Mouse (Mus musculus): Measurements from ENCODE around the gene Dmwd.

The Dmwd gene

DNA sequence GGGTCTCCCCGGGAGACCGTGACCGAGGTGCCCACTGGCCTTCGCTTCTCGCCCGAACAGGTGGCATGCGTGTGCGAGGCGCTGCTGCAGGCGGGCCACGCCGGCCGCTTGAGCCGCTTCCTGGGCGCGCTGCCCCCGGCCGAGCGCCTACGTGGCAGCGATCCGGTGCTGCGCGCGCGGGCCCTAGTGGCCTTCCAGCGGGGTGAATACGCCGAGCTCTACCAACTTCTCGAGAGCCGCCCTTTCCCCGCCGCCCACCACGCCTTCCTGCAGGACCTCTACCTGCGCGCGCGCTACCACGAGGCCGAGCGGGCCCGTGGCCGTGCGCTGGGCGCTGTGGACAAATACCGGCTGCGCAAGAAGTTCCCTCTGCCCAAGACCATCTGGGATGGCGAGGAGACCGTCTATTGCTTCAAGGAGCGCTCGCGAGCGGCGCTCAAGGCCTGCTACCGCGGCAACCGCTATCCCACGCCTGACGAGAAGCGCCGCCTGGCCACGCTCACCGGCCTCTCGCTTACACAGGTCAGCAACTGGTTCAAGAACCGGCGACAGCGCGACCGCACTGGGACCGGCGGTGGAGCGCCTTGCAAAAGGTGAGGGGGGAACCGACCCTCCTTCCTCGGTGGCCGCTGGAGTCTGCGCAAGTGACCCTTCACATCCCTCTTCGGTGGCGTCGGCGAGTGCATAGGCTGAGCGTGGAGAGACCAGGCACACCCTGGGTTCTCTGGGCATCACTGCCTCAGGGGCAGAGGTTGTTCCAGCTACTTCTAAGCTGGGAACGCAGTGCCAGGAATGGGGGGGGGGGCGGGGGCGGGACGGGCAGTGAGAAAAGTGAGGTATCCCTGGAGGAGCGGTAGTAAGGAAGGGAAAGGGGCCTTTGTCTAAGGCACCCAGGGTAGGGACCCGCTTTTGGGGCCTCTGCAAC, 19.1 kb downstream of the Dmwd start:
- in situ Hi-C loops (cut with MboI) = no loop called here

DNA sequence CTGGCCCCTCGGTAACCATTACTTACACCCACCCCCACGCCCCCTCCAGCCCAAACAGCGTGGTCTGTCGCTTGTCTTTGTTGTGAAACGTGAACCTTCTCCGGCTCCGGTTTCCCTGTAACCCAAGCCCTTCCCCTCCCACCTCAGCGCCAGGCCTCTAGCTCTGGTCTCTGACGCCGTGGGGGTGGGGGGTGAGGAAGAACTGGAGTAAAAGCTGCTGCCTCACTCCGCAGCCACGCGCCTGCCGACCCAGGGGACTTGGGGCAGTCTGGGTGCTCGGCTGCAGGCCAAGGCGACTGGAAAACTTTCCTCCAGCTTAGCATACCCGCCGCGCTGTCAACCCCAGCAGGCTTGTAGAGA, 19.7 kb downstream of the Dmwd start:
- in situ Hi-C loops (cut with MboI) = no loop called here

GRCm38 (mm10) chr7:19096421-19096976, 20.5 kb downstream of the Dmwd start:
- in situ Hi-C loops (cut with MboI) = no loop called here

- in situ Hi-C loops (cut with MboI) = no loop called here
Measured at GRCm38 (mm10) chr7:19097217-19097616, 21.2 kb downstream of the Dmwd start.

DNA sequence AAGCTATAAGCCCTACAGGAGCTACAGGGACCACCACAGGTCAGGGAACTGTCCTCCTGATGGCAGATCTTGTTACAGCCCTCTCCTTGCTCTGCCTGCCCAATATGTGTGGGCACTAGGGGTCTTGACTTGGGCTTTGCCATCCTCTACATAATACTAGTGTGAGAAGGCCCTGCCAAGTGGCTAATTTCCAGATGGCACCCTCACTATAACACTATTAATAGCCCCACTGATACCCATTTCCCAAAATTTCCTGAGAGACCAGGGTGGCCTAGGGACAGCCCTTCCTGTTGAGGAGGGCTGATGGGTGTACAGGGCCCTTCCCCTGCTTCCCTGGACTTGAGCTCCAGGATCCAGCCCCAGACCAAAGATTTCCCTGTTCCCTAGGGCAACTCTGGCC, 21.8 kb downstream of the Dmwd start:
- in situ Hi-C loops (cut with MboI) = no loop called here

DNA sequence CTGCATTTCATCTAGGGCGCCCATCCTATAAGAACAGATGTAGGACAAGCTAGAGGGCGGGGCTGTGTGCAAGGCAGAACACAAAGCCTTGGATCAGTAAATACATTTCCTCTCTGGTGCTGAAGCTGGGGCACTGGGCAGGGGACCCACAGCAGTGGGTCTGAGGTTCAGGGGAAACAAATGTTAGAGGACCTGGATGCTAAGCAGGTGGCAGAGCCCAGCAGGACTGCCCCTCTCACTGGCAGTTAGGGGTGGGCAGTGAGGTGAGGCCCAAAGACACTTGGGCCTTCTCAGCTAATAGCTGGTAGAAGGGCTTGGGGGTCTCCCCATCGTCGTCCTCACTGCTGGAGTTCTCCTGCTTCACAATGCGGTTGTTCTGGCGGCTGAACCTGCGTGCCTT, 22.8 kb downstream of the Dmwd start:
- in situ Hi-C loops (cut with MboI) = no loop called here

DNA sequence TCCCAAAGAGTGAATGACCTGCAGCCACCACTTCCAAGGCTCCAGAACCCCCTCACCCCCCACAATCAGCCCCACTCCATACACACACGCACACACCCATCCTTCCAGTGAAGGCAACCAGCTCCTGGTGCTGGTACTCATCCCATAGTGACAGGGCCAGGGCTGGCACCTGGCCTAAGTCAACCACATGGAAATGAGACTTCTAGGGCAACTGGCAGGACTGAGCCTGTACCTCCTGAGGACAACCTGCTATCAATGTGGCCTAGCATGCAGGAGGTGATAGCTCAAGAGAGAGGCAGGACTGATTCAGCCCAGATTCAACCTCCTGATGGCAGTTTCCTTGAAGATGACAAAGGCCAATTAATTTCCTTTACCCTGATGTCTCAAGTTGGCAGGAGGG, 24.3 kb downstream of the Dmwd start:
- in situ Hi-C loops (cut with MboI) = no loop called here

DNA sequence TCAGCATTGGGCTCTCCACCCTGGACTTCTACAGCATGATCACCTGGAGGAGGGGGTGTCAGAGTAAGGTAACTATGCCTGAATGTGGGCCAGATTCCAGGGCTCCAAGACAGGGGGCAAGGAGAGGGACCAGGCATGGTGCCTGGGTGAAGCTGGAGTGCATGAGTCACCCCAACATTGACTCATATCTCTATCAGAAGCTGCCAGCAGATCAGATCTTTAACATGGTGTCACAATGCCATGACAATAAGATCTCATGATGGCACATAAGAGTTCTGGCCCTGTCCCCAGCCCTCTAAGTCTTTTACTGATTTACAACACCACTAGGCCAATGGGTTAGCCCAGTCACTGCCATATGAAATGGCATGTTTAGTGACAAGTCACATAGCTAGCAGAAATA, 27.7 kb downstream of the Dmwd start:
- in situ Hi-C loops (cut with MboI) = no loop called here

GRCm38 (mm10) chr7:19104486-19104885, 28.5 kb downstream of the Dmwd start:
- in situ Hi-C loops (cut with MboI) = no loop called here

DNA sequence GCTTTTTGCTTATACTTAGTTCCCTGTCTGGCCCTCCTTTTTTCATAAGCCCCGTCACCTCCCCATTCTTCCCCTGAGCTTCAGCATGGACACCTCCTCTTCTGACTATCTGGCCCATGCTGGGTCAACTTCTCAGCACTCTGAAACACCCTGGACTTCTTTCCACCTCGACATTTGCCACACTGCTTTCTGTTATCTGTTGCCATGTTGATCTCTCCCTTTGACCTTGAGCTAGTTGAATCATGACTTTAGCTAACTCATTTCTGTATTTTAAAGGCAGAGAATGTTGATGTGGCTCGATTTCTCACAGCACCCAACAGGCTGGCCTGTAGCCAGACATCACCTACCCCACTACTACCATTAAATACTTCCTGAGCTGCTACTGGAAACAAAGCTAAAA, 31.4 kb downstream of the Dmwd start:
- in situ Hi-C loops (cut with MboI) = no loop called here

DNA sequence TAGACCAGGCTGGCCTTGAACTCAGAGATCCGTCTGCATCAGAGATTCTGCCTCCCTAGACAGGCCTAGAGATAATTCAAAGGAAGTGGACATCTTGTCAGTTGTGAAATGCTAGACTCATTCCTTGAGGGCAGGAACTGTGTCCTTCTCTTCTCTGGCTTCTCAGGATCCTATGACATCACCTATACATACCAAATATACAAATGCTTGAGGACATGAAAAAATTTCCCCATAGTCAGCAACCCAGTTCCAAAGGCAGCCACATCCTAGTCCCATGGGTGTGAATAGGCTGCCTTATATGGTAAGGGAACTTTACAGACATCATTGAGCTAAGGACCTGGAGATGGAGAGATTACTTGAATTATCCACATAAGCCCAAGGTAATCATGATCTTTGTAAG, 33.5 kb downstream of the Dmwd start:
- in situ Hi-C loops (cut with MboI) = no loop called here

DNA sequence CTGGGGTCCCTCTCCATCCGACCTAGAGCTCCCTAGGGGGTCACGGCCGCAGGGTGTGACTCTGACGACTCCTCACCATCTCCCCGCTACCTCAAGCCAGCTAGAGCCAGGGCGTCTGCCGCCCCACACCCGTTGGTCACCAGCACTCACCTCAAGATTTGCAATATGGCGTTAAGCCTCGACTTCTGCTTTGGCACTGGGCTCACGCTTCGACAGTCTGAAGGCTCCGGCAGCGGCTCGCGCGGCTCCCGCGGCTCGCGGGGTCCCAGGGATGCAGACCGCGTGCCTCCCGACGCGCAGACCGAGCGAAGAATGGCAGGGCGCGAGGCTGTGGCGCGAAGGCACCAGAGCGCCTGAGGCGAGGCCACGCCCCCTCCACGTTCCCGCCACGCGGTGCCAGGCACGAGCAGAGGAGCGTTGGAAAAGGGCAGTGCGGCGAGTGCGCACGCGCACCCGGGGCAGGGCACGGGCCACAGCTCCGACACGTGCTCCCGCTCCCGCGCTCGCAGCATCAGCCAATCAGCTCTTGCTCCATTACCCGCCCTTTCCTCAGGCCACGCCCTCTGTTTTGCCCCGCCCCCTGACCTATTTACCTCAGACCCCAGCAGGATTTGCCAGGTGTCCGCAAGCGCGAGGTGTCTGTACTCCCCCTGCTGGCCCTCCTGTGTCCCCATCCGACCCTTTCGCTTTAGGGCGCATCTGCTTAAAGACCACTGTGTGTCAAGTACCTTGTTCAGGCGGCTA, 42.2 kb downstream of the Dmwd start, which contains the start of gene Gm4969:
Gene Gm4969 (minus strand): TSS at position 341 of the 744 bp plus-strand sequence.
- in situ Hi-C loops (cut with MboI) = no loop called here

DNA sequence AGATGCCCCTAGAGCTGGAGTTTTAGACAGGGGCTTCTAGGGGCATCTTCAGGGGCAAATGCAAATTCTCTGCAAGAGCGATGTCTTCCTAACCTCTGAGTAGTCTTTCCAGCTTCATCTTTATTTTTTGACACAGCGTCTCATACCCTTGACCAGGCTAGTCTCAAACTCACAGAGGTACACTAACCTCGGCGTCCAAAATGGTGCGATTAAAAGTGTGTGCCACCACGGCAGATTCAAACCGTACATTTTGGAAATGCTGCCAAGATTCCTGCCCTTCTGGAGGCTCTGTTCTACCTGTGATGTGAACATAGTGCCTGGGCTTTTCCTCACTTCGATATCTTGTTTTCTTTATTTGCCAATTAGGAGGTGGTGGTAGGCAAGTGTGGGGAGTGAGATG, 43.1 kb downstream of the Dmwd start:
- in situ Hi-C loops (cut with MboI) = no loop called here

GRCm38 (mm10) chr7:19119631-19120429, 43.8 kb downstream of the Dmwd start, which contains the start of gene Fbxo46:
Fbxo46 (plus strand) TSS chr7:19119859.
- in situ Hi-C loops (cut with MboI) = no loop called here

GRCm38 (mm10) chr7:19121686-19122085, 45.7 kb downstream of the Dmwd start:
- in situ Hi-C loops (cut with MboI) = no loop called here

GRCm38 (mm10) chr7:19124713-19125112, 48.7 kb downstream of the Dmwd start:
- in situ Hi-C loops (cut with MboI) = no loop called here

- in situ Hi-C loops (cut with MboI) = no loop called here
Measured at GRCm38 (mm10) chr7:19127744-19128143, 51.7 kb downstream of the Dmwd start.

DNA sequence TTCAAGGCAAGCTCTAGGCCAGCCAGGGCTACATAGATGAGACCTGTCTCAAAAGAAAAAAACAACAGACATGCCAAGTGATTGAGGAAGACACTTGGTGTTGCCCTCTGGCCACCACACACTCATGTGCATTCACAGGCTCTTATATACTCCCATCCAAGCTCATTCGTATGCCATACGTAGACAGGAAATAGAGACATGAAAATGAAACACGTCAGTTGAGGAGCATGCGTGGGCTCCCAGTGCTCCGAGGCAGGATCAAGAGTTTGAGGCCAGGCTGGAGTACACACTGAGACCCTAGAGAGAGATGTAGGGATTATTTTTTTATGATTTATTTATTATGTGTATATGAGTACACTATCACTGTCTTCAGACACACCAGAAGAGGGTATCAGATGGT, 53.4 kb downstream of the Dmwd start:
- in situ Hi-C loops (cut with MboI) = no loop called here

- in situ Hi-C loops (cut with MboI) = no loop called here
Measured at GRCm38 (mm10) chr7:19130657-19131056, 54.6 kb downstream of the Dmwd start.

GRCm38 (mm10) chr7:19131324-19131848, 55.4 kb downstream of the Dmwd start:
- in situ Hi-C loops (cut with MboI) = no loop called here

All from mature B cell (primary cell).